Mouse (Mus musculus): Measurements from ENCODE around the gene Gigyf1.

- no peak for TF ChIP-seq POLR2A (IDR thresholded peaks at IDR 0.05; ENCODE audit: borderline replicate concordance, extremely low read depth, low read depth, low read length)
- TF ChIP-seq CTCF (IDR thresholded peaks at IDR 0.05; ENCODE audit: insufficient read depth, low read length) = no peak
Observed at GRCm38 (mm10) chr5:137474351-137474750, 44.0 kb upstream of the Gigyf1 start.

Measured in lung, adult 2 months (tissue).